Mouse (Mus musculus) adrenal gland (tissue): Measurements from ENCODE around the gene Dicer1.

Experiments used
- intact Hi-C: fragments of 180-260 bp; cut with DNase I; formaldehyde crosslinking; loops from one replicate; pipeline ENCODE4 v1.15.1; 2025
- long read RNA-seq, 2 experiments: library from polyadenylated mRNA; unstranded; transcript quantifications; one replicate each; pipeline ENCODE4 v2.0.0; 2020; ENCODE audit warnings: borderline replicate concordance in 1 of 2; ENCODE audit not compliant: insufficient replicate concordance in 1 of 2

Dicer1 gene
- long read RNA-seq, experiment 1, partial matches to known transcripts, result 0 of 4 reads
- long read RNA-seq, experiment 1, other reads (novel, unspliced or antisense), result 4 of 4 reads
- long read RNA-seq, experiment 2, partial matches to known transcripts, result 1 of 5 reads
- long read RNA-seq, experiment 2, other reads (novel, unspliced or antisense), result 4 of 5 reads

DNA sequence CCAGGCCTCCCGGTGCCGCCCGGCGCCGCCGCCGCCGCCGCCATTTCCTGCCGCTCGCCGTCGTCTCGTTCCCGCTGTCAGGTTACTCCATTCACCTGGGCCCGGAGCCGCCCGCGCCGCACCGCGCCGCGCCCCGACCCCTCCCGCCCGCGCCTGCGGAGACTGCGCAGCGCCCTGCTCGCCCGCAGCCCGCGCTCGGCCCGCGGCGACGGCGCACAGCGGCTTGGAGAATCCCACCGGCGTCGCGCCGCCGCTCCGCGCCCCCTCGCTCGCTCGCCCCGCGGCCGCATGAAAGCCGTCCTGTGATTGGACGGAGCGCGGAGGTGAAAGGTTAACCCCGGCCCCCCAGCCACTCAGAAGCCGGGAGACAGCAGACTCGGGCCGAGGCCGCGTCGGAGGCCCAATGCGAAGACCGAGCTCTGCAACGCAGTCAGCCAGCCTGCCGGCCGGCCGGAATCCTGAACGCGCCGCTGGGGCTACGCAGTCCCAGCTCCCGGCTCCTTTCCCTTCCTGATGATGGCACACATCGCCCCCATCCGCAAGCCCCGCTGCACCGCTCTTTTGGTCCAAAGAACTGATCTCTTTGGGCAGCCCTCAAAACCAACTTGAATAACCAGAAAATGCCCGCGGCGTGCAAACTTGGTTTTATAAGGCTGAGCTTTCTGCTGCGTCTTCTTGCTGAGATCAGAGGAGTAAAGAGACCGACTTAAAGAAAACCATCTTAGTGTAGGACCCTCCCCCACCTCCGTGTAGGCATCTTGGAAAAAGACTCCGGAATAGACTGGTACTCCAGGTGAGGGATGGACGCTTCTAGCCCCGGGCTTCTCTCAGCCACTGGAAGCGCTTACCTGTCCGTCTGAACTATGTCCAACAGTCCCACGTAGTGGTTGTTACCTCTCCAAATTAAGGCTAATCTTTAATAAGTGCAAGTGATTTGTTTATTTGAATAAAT lies at the start of gene Dicer1:
Gene Dicer1, minus strand, starts transcription at position 139 of the 952 bp plus-strand sequence.
- intact Hi-C loops, result loop anchor here (10.0 kb wide), 1 partner anchor 283 kb away; the partner anchor contains the start of gene Glrx5

DNA sequence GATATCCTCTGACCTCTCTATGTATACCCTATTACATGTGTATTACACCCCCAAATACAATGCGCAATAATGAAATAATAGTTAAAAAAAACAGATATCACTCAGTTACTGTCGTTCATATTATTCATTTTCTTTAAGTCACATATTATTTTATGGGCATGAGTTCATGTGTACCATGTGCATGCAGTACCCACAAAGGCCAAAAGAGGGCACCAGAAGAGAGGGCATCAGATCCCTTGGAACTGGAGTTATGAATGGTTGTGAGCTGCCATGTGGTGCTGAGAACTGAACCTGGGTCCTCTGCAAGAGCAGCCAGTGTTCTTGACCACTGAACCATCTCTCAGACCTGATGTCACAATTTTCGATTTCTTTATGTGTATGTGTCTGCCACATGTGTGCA lies 47.6 kb upstream of the Dicer1 start:
- intact Hi-C loops, result no loop called here

DNA sequence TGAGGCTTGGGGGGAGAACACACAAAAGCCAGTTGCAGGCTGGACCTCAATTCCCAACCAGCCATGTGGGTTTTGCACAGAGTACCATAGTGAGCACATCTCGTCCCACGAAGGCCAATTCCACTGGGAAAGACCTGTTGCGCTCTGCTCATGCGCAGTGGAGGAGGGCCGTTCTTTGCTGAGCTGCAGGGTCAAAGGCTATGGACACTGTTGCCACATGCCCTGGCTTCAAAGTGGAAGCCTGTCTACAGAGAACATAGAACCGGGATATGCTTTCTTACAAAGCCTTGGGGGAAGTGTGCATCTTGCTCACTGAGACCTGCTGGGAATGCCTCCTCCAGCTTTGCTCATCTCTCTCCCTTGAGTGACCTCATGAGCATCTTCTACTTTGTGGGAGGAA lies 46.2 kb upstream of the Dicer1 start:
- intact Hi-C loops, result no loop called here

DNA sequence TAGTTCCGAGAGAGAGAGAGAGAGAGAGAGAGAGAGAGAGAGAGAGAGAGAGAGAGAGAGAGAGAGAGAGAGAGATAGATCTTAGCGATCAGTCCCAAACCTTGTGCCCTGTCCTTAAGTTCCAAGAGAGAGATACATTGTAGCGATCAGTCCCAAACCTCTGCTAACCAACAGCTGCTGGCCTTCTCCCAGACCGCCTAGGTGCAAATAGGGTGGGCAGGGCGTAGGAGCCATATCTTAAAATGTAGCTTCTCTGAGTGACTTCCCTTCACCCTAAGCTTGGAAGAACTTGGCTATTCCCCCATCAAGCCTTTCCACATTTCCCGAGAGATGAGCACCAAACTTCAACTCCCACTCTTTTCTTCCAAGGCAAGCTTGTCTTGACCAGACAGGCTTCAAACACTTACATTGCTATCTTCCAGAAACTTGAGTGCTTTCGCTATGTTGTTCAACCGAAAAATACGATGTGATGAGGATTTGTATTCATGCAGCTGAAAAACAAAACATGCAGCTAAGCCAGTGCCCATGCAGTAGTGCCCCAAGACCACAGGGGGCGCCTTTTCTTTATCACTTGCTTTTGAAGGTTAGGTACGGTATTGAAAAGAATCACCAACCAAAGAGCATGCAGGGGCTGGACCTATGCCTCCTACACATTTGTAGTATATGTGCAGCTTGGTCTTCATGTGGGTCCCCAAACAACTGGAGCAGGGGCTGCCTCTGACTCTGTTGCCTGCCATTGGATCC lies 45.1 kb upstream of the Dicer1 start:
- intact Hi-C loops, result no loop called here

DNA sequence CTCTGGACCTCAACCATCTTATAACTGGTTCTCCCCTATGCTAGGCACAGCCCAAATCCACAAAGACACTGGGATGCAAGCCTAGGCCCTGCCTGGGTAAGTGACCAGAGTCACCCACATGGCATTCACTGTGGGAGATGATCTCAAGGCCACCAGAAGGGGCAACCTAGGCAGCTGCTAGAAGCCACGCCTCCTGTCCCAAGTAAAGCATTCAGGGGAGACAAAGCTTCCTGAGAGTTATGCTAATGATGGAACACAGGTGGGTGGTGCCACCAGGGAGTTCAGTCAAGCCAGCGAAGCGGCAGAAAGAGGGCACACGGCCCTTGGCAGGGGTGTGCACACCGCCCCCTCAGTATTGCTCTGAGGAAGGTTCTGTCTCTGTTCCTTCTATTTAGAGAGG lies 43.2 kb upstream of the Dicer1 start:
- intact Hi-C loops, result no loop called here

DNA sequence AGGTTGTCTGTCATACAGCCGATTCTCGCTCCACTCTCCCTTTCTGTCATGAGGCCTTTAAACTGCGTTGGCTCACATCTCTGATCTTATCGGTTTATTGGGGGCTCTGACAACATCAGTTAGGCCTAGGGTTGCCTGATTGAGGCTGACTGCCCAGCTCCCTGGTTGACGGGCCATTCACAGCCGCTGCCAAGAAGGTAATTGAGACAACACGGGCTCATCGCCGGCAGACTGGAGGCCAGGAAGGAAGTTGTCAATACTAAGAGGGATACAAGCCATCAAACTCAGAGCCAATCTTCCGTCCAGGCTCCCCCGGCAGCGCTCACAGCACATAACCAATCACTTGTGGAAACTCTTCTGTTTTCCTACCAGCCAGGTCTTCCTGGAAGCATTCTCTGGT lies 41.7 kb upstream of the Dicer1 start:
- intact Hi-C loops, result no loop called here

DNA sequence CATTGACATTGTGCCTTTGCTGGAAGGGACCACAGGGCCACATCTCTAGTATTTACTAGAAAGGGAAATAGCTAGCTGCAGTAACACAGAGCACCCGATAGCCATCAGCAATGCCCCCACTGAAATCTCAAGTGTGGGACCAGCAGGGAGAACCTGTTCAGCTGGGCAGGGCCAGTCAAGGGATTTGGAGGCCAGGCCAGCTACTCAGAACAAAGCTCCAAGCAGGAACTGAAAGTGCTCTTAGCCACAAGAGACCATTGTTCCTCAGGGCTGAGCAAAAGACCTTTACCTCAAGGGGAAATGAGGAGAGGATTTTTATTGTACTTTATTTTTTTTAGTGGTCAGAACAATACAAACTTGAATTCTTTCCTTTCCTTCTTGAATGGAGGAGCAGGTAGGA lies 25.9 kb upstream of the Dicer1 start:
- intact Hi-C loops, result no loop called here

DNA sequence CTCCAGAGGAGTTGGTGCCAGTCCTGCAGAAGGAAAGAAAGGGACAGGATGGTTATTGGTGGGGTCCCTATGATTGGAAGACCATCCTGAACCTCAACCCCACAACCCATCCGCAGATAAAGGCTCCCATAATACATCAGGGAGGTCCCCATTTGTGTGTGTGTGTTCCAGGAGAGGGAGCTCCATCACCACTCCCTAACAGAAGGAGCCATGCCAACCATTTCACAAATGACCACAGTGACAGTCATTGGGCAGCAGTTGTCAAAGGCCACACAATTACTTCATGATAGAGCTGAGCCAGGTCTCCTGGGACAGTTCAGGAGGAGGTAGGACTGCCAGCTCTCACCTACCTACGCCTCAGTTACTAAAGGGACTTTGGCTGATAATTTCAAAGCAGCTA lies 20.2 kb upstream of the Dicer1 start:
- intact Hi-C loops, result loop anchor here (5.0 kb wide), 2 partner anchors 35 to 165 kb away; no protein-coding TSS in a partner anchor

DNA sequence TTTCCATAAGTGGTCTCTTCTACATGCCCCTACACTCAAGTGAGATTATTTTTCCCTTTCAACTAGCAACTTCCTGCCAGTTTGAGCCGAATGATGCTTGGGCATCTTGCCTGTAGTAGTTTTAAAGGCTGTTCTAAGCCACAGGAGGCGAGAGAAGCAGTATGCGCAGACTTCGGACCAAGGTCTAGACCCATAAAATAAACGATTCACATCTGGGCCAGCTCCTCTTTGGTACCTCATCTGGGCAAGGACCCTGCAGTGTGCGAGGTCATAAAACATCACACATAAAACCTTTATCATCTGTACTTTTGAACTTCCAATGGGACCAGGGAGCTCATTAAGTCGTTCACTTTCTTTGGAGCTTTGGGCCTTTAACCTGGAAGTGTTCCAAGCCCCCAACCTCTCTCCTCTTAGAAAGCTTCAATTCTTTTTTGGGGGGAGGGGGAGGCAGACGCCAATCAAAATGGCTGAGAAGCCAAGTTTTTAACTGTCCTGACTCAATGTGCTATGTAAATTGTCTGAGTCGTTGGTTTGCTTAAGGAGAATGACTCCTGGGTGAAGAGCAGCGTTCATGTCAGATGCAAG lies 17.5 kb upstream of the Dicer1 start:
- intact Hi-C loops, result no loop called here

DNA sequence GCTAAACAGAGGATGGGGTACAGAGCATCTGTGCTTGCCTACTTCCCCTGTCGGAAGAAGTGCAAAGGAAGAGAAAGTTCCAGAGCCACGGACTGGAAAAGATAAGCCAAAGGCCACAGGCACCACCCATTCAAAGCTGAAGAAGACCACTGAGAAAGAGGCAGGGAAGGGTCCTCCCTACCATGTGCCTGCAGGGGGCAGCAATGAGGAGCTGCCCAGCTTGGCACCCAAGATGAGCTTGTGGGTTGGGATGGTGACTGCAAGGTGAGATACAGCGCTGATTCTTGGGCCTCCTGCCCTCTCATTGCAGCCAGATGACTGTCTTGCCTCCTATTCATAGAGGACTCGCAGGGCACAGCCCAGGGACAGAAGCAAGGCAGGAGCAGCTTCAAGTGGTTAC lies 15.4 kb upstream of the Dicer1 start:
- intact Hi-C loops, result no loop called here

DNA sequence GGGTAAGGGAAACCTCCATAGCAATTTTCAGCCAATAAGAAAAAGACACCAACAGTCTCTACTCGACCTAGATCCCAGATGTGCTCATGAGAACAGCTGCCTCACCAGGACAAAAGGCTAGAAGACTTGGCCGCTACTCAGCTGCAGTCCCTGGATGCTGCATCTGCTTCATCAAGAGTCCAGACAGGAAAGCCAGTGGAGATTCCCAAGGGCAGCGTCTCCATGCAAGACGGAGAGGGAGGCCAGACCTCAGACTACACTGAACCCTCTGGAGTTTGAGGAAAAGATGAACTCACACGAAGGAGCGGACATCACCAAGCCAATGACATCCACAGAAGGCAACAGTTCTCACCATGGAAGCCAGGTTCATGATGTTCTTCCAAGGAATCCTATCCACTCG lies 14.0 kb upstream of the Dicer1 start:
- intact Hi-C loops, result no loop called here

DNA sequence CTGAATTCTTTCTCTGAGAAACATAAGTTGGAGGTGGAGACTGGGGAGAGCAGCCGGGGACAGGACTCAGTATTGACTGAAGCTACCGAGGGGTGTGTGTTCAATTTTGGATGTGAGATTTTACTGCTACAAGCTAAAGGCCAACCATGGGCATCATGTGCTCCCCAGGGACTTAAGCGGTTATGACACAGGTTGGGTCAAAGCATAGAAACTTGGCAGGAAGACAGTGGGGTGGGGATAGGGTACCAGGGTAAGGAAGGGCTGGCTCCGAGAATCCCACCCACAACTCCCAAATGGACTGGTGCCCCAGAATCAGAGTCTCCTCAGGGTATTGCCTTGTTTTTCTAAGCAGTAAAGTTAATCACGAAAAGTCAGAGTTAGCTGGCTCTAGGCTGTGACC lies 13.4 kb upstream of the Dicer1 start:
- intact Hi-C loops, result no loop called here

DNA sequence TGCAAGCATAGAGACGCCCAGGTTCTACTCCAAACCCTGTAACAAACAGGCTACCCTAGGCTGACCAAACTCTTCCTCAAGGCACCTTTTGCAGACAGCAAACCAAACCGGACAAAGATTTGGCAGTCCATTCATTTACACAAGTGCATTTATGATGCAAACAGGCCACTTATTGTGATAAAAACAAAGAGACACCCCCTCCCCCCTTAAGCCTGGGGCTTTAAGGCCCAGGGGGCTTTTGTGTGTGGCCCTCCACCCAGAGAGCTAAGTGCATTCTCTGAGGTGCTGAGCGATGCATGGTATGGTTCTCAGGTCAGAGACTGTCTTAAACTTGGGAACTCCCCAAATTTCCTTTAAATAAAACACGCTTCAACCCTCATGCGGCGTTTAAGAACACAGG lies 12.2 kb upstream of the Dicer1 start:
- intact Hi-C loops, result no loop called here

DNA sequence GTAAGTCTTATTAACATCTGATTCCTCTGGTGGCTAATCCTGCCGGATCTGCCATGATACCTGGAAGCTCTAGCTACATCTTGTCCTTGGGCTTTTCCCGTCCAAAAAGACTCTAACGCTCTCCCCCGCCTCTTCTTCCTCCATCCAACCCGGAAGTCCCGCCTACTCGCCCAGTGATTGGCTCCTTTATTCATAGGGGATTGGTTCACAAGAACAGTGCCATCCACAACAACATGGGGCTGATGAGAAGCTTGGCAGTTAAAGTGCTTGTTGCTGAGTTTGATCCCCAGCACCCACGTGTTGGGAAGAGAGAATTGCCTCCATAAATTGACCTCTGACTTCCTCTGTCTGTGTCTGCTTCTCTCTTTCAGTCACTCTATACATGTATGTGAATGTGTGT lies 9.7 kb upstream of the Dicer1 start:
- intact Hi-C loops, result no loop called here

DNA sequence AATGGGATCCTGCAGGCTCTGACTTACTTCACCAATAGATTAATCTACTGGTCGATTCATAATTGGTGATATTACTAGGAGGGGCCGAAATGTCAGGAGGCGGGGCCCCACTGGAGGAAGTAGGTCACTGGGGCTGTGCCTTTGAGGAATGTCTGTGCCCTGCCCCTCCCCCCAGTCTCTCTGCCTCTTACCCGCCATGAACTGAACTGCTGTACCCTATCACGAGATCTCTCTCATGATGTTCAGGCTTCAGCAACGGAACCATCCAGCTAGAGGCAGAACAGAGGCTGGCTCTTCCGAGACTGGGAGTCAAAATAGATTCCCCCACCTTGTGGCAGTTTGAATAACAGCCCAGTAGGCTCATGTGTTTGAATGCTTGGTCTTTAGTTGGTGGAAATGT lies 6.3 kb upstream of the Dicer1 start:
- intact Hi-C loops, result loop anchor here (10.0 kb wide), 1 partner anchor 277 kb away; the partner anchor contains the start of gene Glrx5

DNA sequence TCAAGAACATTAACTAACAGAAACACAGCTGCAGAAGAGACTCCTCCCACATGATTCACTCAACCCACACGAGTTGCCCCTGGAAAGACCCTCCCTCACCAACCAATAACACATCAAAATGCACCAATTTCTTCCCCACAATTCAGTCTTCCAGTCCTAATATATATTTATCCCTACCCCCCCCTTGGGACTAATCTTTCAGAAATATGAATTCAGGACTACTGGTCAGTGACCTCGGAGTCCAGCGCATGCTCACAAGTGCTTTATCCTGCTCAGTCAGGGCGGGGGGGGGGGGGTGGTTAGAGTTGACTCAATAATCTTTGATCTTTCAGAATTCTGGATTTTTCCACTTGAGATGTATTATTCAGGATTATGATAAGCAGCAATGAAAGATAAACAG lies 1.9 kb upstream of the Dicer1 start:
- intact Hi-C loops, result loop anchor here (10.0 kb wide), 1 partner anchor 281 kb away; the partner anchor contains the start of gene Glrx5

DNA sequence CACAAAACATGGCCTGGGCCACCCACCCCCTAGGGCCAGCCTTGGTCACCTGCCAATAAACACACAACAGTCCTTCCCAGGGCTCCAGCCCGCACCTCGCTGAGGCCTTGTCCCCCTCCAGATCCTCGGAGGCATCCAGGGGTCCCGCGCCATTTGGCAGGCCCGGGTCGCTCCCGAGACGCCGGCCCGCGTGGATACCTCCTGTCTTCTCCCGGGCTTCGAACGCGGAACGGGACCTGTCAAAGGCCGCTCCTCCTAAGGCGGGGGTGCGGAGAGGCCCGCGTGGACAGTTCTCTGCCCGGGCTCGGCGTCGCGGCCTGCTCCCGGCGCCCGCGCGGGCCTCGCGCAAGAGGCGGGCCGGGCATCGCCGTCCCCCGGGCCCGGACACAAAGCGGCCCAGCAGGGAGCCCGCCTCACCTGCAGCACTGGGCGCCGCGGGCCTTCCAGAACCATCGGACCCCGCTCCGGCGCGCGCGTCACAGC lies 380 bp downstream of the Dicer1 start:
- intact Hi-C loops, result loop anchor here (10.0 kb wide), 1 partner anchor 283 kb away; the partner anchor contains the start of gene Glrx5

DNA sequence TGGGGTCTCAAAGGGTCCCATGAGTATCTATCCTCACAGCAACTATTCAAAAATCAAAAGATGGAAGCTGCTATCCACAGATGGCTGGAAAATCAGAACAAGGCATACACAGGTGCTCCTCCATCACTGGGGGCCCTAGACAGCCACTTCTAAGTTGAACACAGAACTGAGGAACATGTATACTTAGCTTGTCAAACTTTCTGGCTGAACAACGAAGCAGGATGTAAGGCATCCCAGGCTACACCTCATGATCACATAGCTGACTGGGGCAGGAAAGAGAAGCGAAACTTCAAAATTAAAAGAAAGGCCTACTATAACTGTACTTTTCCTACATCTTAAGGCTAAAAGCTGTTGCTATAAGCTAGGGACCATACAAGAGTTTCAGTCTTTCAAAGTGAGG lies 2.8 kb downstream of the Dicer1 start:
- intact Hi-C loops, result no loop called here

DNA sequence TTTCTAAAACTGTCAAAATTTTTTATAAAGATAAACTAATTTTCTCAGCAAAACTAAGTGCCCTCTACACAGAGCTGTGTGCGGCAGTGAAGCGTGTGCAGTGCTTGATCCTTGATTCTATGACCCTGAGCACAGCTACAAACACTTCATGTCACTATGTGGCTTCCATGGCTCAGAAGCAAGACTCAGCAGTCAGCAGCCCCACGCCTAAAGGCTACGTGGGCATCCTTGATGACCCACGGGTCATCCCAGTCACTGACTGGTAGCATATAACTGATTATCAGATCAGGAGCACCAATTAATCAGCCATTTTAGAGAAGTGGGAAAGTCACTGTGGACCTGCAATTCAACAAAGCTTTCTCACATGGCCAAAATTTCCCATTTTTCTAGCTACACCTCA lies 4.5 kb downstream of the Dicer1 start:
- intact Hi-C loops, result no loop called here

DNA sequence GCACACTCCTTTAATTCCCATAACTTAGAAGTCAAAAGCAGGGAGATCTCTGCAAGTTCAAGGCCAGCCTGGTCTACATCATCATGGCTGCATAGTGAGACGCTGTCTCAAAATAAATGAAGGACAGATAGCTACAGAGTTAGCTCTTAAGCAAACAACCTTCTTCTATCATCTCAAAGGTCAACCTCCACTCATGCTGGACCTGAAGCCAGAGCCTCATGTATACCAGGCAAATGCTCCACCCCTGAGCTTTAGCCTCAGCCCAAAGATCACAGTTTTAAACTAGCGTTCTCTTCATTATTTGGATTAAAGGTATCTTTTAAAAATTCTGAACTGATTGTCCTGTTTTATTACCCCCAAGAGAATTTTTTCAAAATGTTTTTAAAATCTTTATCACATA lies 5.2 kb downstream of the Dicer1 start:
- intact Hi-C loops, result no loop called here

DNA sequence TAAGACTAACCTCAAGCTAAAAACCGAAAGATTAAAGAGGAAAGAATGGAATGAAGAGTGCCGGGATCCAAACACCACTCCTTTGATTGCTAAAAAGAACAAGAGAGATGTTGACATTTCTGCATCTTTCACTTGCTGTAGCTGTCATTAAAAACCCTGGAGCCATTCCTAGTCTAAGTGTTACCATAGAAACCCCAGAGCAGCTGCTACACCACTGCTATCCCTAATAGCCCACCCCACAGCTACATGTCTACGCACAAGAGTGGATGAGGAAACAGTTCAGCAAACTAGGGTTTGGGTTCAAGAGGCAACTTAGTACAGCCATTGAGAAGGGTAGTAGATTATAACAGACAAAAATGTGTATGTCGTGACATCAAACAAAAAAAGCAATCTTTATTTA lies 8.1 kb downstream of the Dicer1 start:
- intact Hi-C loops, result no loop called here
